Mouse (Mus musculus) spleen, postnatal 36 days (tissue): Measurements from ENCODE around the gene 4933402E13Rik.

Experiments
- DNase-seq, 2 experiments: peaks; one replicate each; pipeline ENCODE4 v3.0.0; 2022; ENCODE audit warnings: low spot score in 2 of 2, mixed read lengths in 1 of 2

Gene 4933402E13Rik

DNA sequence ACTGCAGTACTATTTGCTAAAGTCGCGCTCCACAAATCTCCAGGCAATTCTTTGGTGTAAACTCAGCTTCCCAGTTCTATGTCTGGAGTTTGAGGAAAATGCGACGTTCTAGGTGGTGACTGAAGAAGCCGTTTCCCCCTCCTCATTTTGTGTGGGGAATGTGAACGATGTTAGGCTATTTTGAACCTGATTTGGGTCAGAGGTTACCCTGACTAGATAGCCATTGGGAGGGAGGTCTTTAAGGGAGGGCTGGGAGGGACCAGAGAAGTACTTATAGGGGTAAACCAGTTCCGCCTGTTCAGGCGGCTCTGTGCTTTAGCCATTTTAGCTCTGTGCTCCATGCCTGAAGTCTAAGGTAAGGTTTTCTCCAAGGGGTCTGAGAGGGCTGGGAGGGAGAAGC lies at the start of gene 4933402E13Rik:
4933402E13Rik (plus strand) TSS at position 301 of the 400 bp plus-strand sequence.
- DNase-seq, result no peak
